Mouse (Mus musculus) kidney, postnatal 14 days (tissue): ENCODE data around the gene Inava.
A peak's percentile ranks its signal among the peaks of the same experiment; 100 is the strongest.

Source experiments
- DNase-seq: peaks from one replicate; pipeline ENCODE4 v3.0.0; 2022; ENCODE audit warnings: mixed read lengths

The Inava gene

GRCm38 (mm10) chr1:136233892-136234594, at the start of gene Inava:
Inava (minus strand) TSS chr1:136234264.
- DNase-seq: peak; percentile 57

- no peak for DNase-seq
Observed at GRCm38 (mm10) chr1:136277366-136277765, 43.3 kb upstream of the Inava start.

DNA sequence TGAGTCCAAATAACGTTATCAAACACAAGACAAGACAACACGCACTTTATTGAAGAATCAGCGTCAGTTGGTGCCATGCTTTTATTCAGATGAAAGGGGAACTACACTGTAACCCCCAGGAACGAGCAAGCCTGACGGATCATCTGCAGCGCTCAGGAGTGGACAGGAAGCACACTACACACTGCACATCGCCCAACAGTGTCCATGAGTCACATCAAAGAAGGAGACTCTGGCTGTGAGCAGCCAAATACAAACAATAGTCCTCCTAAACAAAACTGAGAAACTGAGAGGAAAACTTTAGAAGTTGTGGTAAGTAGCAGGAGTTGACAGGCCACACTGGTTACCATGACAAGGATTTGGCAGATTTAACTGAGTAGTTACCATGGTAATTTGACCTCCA, 34.2 kb upstream of the Inava start:
- DNase-seq: no peak

GRCm38 (mm10) chr1:136266127-136266526, 32.1 kb upstream of the Inava start:
- DNase-seq: no peak

GRCm38 (mm10) chr1:136263355-136263754, 29.3 kb upstream of the Inava start:
- DNase-seq: no peak

- DNase-seq: no peak
Observed at GRCm38 (mm10) chr1:136260635-136261238, 26.7 kb upstream of the Inava start, which contains the start of gene Gpr25. Gpr25 (minus strand) TSS chr1:136260873.

- DNase-seq: peak; percentile 80
Observed at GRCm38 (mm10) chr1:136259893-136260634, 26.0 kb upstream of the Inava start.

DNA sequence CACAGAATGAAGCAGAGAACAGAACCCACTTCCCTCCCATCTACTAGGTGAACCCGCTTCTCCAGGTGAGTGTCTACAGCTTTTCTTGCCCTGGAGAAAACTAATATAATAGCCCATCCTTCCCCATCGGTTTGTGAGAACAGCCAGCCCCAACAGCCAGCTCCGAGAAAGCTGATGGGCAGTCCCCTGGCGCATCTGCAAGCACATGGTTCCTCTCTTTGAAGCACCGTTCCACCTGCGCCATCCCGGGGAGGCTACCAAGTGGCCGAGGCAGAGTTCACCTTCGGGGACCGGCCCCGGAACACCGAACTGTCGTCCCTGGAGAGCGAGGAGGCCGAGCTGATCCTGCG, 25.5 kb upstream of the Inava start:
- no peak for DNase-seq

DNA sequence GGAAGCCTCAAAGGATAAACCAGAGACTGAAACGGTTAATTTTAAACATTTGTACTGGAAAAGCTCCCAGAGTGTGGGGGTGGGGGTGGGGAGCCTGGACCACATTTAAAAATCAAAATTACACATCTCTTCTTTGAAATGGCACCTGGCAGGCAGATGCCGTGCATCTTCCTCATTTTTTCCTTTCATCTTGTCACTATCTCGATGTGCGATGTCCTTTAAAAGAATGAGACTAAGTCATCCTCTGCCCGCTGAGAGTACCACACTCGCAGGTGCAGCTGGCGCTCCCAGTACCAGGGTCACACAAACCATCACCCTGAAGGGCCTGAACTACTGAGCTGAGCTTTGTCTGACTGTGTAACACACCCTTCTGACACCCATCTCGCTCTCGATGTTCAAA, 24.4 kb upstream of the Inava start:
- DNase-seq: no peak

GRCm38 (mm10) chr1:136255657-136256056, 21.6 kb upstream of the Inava start:
- DNase-seq: no peak

- no peak for DNase-seq
Observed at GRCm38 (mm10) chr1:136255174-136255573, 21.1 kb upstream of the Inava start.

DNA sequence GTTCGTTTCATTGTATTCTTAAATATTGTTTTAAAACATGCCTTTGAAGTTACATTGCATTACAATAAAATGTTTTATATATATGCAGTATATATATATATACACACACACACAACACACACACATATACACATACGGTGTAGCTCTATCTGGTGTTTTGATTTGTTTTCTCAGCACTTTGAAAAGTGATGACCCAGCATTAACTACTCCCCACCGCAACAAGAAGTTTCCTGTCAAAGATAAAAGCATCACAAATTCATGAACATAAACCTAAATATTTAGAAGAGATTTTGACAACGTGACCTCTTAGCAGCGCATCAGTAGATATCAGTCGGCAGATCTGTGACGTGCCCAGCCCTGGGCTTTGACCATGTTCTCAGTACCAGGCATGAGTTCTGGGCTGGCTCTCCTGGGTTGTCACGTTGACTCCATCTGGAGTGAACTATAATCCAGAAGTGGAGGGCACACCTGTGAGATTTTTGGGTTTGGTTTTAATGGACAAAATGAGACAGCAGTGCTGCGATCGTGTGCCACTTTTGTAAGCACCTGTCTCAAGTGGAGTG, 20.5 kb upstream of the Inava start:
- no peak for DNase-seq

- DNase-seq: no peak
Observed at GRCm38 (mm10) chr1:136253472-136253871, 19.4 kb upstream of the Inava start.

- DNase-seq: no peak
Observed at GRCm38 (mm10) chr1:136249662-136250061, 15.6 kb upstream of the Inava start.

GRCm38 (mm10) chr1:136247393-136247792, 13.3 kb upstream of the Inava start:
- DNase-seq: no peak

GRCm38 (mm10) chr1:136244469-136244868, 10.4 kb upstream of the Inava start:
- DNase-seq: no peak

DNA sequence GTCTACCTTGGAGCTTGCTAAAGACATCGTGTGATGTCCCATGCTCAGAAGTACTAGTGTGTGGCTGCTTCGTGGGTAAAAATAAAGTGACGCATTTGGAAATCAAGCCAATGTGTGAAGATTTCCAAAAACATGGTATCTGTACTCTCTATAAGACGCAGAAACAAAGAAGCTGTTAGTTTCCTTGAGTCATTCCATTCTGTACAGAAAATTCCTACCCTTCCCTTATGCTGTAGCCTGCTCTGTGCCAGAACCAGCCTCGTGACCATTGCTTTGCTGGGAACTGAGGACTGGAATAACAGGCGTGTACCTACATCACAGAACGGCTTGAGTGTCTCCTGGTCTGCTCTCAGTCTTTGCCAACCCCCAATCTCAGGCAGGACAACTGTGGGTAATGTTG, 7.7 kb upstream of the Inava start:
- no peak for DNase-seq

- DNase-seq: no peak
Observed at GRCm38 (mm10) chr1:136238495-136238894, 4.4 kb upstream of the Inava start.

DNA sequence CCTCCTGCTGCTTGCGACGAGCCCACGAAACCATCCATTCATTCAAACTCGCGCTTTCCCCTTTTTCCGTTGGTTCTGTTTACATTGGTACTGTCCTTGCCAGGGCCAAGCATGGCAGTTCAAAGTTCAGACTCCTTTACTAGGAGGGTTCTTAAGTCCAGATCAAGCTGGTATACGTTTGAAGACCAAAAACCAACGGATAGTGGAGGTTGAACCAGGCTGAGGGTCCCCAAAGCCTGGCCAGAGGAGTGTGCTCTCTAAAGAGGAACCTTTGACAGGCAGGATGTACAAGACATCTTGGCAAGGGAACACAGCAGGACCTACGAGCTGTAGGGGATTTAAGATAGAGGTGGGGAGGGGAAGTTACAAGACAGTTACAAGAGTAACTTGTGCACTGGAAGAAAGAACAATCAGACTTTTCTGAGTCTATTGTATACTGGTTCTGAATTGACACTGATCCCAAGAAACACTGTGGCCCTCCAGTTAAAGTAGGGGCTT, 580 bp upstream of the Inava start:
- no peak for DNase-seq

DNA sequence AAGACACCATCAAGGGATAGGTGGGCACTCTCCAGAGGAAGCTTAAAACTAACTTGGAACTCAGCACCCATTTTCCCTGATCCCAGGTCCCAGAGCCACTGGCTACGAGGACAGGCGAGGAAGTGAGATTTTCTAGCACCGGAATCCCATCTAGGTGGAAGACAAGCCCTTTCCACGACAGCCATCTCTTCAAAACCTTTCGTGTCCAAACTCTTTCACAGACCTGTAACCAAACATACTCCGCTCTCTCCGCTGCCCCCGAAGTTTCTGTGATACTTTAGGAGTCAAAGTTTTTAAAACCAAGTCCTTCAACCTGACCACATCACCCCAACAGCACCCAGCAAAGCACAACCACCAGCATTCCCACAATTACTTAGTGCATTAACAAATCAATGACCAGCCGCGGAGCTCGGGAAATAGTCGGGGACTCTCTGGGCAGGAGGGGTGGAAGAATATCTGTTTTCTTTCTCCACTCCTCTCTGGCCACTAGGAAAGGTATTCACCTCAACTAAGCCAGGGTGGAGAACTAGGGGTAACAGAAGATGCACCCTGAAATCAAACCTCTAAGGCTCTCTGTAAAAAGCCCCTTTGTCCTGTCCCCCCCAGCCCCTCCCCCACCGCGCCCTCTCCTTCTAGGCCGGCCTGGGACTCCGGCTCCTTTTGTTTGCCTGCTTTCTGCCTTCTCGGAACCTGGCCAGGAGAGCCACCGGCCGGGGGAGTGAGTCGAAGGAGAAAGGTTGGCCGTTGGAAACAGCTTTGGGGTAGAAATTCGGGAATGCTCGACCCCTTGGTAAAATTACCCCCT, 876 bp downstream of the Inava start:
- DNase-seq: no peak

DNA sequence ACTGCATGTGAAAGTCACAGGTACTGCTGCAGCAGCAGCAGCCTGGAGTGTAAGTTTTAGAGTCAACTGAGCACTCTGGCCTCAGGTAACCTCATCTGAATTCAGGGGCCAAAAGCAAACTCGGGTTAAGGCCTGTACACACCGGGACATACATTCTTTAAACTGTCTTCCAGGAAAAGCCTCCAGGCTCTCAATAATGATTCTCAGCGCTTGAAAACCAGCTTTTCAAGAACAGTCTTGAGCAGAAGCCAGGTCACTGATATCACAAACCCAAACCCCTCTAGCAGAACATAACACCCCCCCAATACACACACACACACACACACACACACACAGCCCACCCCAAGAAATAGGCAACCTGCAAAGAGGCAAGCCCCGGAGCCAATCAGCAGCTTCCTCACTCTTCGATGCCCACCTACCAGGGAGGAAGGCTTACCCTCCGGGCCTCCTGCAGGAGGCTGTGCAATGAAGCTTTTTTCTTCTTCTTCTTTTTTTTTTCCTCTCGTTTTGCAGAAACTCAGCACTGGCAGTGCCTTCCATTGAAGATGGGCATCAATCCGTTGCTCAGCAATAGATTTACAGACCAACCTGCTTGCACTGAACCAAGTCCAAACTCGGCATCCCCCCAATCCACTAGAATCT, 1.7 kb downstream of the Inava start:
- DNase-seq: no peak

GRCm38 (mm10) chr1:136231596-136231995, 2.5 kb downstream of the Inava start:
- no peak for DNase-seq
